Mouse (Mus musculus) megakaryocyte, embryonic 14.5 days (primary cell): ENCODE results near the gene Mab21l2. TPM values are rescaled to one million over a fixed set of nuclear protein-coding genes. Genes with fewer than 3 reads are reported as not detected.

Experiments used
- H3K27me3 ChIP-seq: replicated peaks from 2 replicates; pipeline ENCODE3; 2012; ENCODE audit warnings: inconsistent platforms
- H3K36me3 ChIP-seq: replicated peaks from 2 replicates; pipeline ENCODE3; 2012; ENCODE audit warnings: low read length, inconsistent platforms, mixed read lengths
- H3K4me1 ChIP-seq: 2 replicates; pipeline ENCODE4 v1.6.1; 2012; ENCODE audit warnings: inconsistent platforms
- H3K4me3 ChIP-seq: replicated peaks from 2 replicates; pipeline ENCODE3; 2012; ENCODE audit warnings: moderate library complexity, mild to moderate bottlenecking, inconsistent platforms
- H3K9me3 ChIP-seq: 2 replicates; pipeline ENCODE4 v1.6.1; 2012; ENCODE audit warnings: inconsistent platforms
- FLI1 ChIP-seq: IDR thresholded peaks from 2 replicates; pipeline ENCODE4 v1.6.1; 2012; ENCODE audit warnings: low read length, inconsistent platforms, mixed read lengths
- GATA1 ChIP-seq: IDR thresholded peaks from 3 replicates; pipeline ENCODE4 v1.6.1; 2012; ENCODE audit warnings: mixed read lengths, low read length, inconsistent platforms, borderline replicate concordance
- polyA plus RNA-seq: library from polyadenylated mRNA; stranded (reverse); fragments of >175 nt; gene quantifications from 2 replicates; pipeline ENCODE4 v1.2.3, GENCODE M21; 2012; ENCODE audit warnings: low replicate concordance; ENCODE audit not compliant: insufficient read depth

The Mab21l2 gene
- polyA plus RNA-seq = not detected in 2 replicates

GRCm38 (mm10) chr3:86548091-86549015, at the start of gene Mab21l2:
Mab21l2 (minus strand) TSS chr3:86548629.
- H3K4me3 ChIP-seq = peak within 1 kb of the TSS; percentile 92
- no peaks in the 10 kb centered on the region for H3K36me3 ChIP-seq
- H3K27me3 ChIP-seq = peaks cover 41% of the 10 kb centered on the region

GRCm38 (mm10) chr3:86575312-86575711, 26.9 kb upstream of the Mab21l2 start:
- H3K4me1 ChIP-seq = no peaks in the 10 kb centered on the region
- H3K27me3 ChIP-seq = no peaks in the 10 kb centered on the region
- H3K9me3 ChIP-seq = no peaks in the 10 kb centered on the region
- TF ChIP-seq FLI1 (no peak), GATA1 (no peak)
- no peaks in the 10 kb centered on the region for H3K36me3 ChIP-seq
- H3K4me3 ChIP-seq = no peak overlapping the region

More at GRCm38 (mm10) chr3:86548091-86549015, at the start of gene Mab21l2:
- H3K9me3 ChIP-seq = no peaks in the 10 kb centered on the region
- H3K4me1 ChIP-seq = peaks cover 30% of the 10 kb centered on the region
- TF ChIP-seq GATA1 (no peak), FLI1 (no peak)

GRCm38 (mm10) chr3:86572519-86573244, 24.3 kb upstream of the Mab21l2 start:
- no peaks in the 10 kb centered on the region for H3K4me1 ChIP-seq
- peaks cover 4% of the 10 kb centered on the region for H3K36me3 ChIP-seq
- no peaks in the 10 kb centered on the region for H3K9me3 ChIP-seq
- TF ChIP-seq GATA1 = no peak
- TF ChIP-seq FLI1 = no peak
- H3K27me3 ChIP-seq = no peaks in the 10 kb centered on the region
- H3K4me3 ChIP-seq = no peak overlapping the region

GRCm38 (mm10) chr3:86571518-86571917, 23.1 kb upstream of the Mab21l2 start:
- Histone ChIP-seq H3K36me3 (peaks cover 4% of the 10 kb centered on the region), H3K27me3 (no peaks in the 10 kb centered on the region), H3K9me3 (no peaks in the 10 kb centered on the region), H3K4me1 (peaks cover 6% of the 10 kb centered on the region; the same call in 1 of the 2 replicates), H3K4me3 (no peak overlapping the region)
- TF ChIP-seq GATA1 (no peak), FLI1 (no peak)

GRCm38 (mm10) chr3:86567312-86567711, 18.9 kb upstream of the Mab21l2 start:
- Histone ChIP-seq H3K36me3 (peaks cover 4% of the 10 kb centered on the region), H3K27me3 (no peaks in the 10 kb centered on the region), H3K4me3 (no peak overlapping the region), H3K4me1 (peaks cover 20% of the 10 kb centered on the region; the same call in 1 of the 2 replicates), H3K9me3 (no peaks in the 10 kb centered on the region)
- TF ChIP-seq FLI1 (no peak), GATA1 (no peak)

- TF ChIP-seq FLI1 = no peak
- TF ChIP-seq GATA1 = no peak
- Histone ChIP-seq H3K36me3 (no peaks in the 10 kb centered on the region), H3K4me3 (no peak overlapping the region), H3K4me1 (peaks cover 23% of the 10 kb centered on the region; the same call in 1 of the 2 replicates), H3K9me3 (no peaks in the 10 kb centered on the region), H3K27me3 (no peaks in the 10 kb centered on the region)
Measured at GRCm38 (mm10) chr3:86561396-86561795, 13.0 kb upstream of the Mab21l2 start.

GRCm38 (mm10) chr3:86561023-86561344, 12.6 kb upstream of the Mab21l2 start:
- no peaks in the 10 kb centered on the region for H3K27me3 ChIP-seq
- TF ChIP-seq FLI1 (no peak), GATA1 (no peak)
- H3K4me3 ChIP-seq = no peak overlapping the region
- no peaks in the 10 kb centered on the region for H3K36me3 ChIP-seq
- H3K4me1 ChIP-seq = peaks cover 19% of the 10 kb centered on the region; the same call in 1 of the 2 replicates
- H3K9me3 ChIP-seq = no peaks in the 10 kb centered on the region

- Histone ChIP-seq H3K27me3 (no peaks in the 10 kb centered on the region), H3K36me3 (no peaks in the 10 kb centered on the region), H3K4me1 (peaks cover 19% of the 10 kb centered on the region; the same call in 1 of the 2 replicates), H3K9me3 (no peaks in the 10 kb centered on the region), H3K4me3 (no peak overlapping the region)
- TF ChIP-seq GATA1 (no peak), FLI1 (no peak)
Measured at GRCm38 (mm10) chr3:86560281-86561022, 12.0 kb upstream of the Mab21l2 start.

GRCm38 (mm10) chr3:86559635-86560034, 11.2 kb upstream of the Mab21l2 start:
- Histone ChIP-seq H3K9me3 (no peaks in the 10 kb centered on the region), H3K36me3 (no peaks in the 10 kb centered on the region), H3K4me1 (peaks cover 19% of the 10 kb centered on the region; the same call in 1 of the 2 replicates), H3K4me3 (no peak overlapping the region), H3K27me3 (no peaks in the 10 kb centered on the region)
- no peak for TF ChIP-seq FLI1
- no peak for TF ChIP-seq GATA1
